Comparison of ENCODE assay signal across 8 mouse cellular contexts in the genomic region with DNA sequence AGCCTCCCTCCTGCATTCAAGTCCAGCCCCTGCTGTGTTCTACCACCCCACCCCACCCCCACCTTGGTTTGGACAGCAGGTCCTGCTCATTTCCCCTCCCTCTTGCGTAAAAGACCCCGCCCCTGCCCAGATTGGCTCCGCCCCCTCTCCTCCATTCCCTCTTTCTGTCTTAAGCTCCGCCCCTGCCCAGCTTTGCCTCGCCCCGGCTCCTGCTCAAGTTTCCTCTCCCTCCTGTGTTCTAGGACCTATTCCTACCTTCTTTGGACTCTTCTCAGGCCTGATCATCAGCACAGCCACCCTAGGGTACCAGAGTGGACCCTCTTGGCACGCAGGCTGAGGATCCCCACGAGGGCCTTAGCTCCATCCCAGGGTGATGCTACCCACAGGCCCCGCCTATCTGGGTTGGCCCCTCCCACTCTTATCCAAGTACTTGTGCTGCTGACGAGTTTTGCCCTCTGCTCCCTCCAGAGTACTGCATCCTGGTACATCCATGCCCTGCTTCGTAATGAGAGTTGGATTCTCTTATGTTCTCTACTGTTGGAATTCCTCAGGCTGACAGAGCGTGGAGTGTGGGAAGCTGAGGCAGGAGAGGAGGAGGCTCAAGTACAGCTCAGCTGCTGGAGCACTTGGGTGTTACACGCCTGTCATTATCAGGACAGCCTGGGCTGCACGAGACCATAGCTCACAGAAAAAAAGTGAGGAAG. TPM values are rescaled to one million over a fixed set of nuclear protein-coding genes. Genes with fewer than 3 reads are reported as not detected.
A peak's percentile ranks its signal among the peaks of the same experiment; 100 is the strongest.
DNase-seq lines count a peak whose midpoint lies in the region; ATAC-seq and TF ChIP-seq lines count a peak whose summit lies in the region.

No protein-coding gene starts in this region.

- peaks cover 8 to 28% of the 10 kb centered on the region in 2 experiments for H3K4me1 ChIP-seq in heart, embryonic 14.5 days (ENCODE audit: control insufficient read depth in 2 of 2, insufficient read depth in 2 of 2, low read length in 2 of 2)
- H3K4me1 ChIP-seq in ES-E14 (ENCODE audit: control insufficient read depth in 2 of 2, insufficient read depth in 2 of 2, low read length in 2 of 2, poor library complexity in 1 of 2) = peaks cover 7 to 22% of the 10 kb centered on the region in 2 experiments
- H3K4me1 ChIP-seq in limb, embryonic 14.5 days (ENCODE audit: control insufficient read depth, insufficient read depth, low read length) = peaks cover 22% of the 10 kb centered on the region
- H3K4me1 ChIP-seq in cerebellum, adult 2 months (ENCODE audit: control insufficient read depth, insufficient read depth, low read length) = peaks cover 16% of the 10 kb centered on the region

- TF ChIP-seq CTCF in cerebellum, adult 2 months (IDR thresholded peaks at IDR 0.05; ENCODE audit: borderline replicate concordance, insufficient read depth, low read depth, low read length) = no peak

- TF ChIP-seq POLR2A in limb, embryonic 14.5 days (IDR thresholded peaks at IDR 0.05; ENCODE audit: borderline replicate concordance, extremely low read depth, insufficient read depth, insufficient read length) = no peak
- no peak for TF ChIP-seq POLR2A in cerebellum, adult 2 months (IDR thresholded peaks at IDR 0.05; ENCODE audit: borderline replicate concordance, insufficient read depth, low read length)

- no peaks in the 10 kb centered on the region for H3K9me3 ChIP-seq in heart, embryonic 14.5 days (ENCODE audit: control insufficient read depth, low read length)
- no peaks in the 10 kb centered on the region for H3K9me3 ChIP-seq in ES-E14 (ENCODE audit: control insufficient read depth, insufficient read depth, low read depth, low read length)
- no peaks in the 10 kb centered on the region for H3K9me3 ChIP-seq in limb, embryonic 14.5 days (ENCODE audit: control insufficient read depth, low read length)

- DNase-seq in heart, postnatal 14 days = no peak
- DNase-seq in ES-E14 (ENCODE audit: low read depth, low spot score) = peak; percentile 96
- peak; percentile 67 for DNase-seq in embryo, embryonic 11 days
- no peak for DNase-seq in limb, embryonic 14.5 days (ENCODE audit: low spot score)
- DNase-seq in retina, postnatal 1 day = peak; percentile 63
- no peak for DNase-seq in layer of hippocampus, adult 18-20 months (ENCODE audit: low spot score in 2 of 2)
- no peak for DNase-seq in cerebellum, adult 2 months

- H3K36me3 ChIP-seq in heart, embryonic 14.5 days (ENCODE audit: control insufficient read depth, insufficient read depth, low read length) = peaks cover 43% of the 10 kb centered on the region
- peaks cover 40% of the 10 kb centered on the region for H3K36me3 ChIP-seq in ES-E14 (ENCODE audit: control insufficient read depth, insufficient read depth, low read length, poor library complexity, severe bottlenecking)
- H3K36me3 ChIP-seq in limb, embryonic 14.5 days (ENCODE audit: control insufficient read depth, insufficient read depth, low read length) = peaks cover 34% of the 10 kb centered on the region

- H3K4me3 ChIP-seq in heart, embryonic 14.5 days (ENCODE audit: control insufficient read depth in 1 of 2, insufficient read depth in 1 of 2, low read depth in 1 of 2, low read length in 2 of 2) = no peak overlapping the region
- H3K4me3 ChIP-seq in ES-E14 (ENCODE audit: insufficient read depth in 1 of 2, low read depth in 1 of 2, low read length in 2 of 2, poor library complexity in 1 of 2, severe bottlenecking in 1 of 2) = peak overlapping the region; percentile 67 to 95
- H3K4me3 ChIP-seq in limb, embryonic 14.5 days (replicated peaks; ENCODE audit: low read length) = no peak overlapping the region
- no peak overlapping the region for H3K4me3 ChIP-seq in cerebellum, adult 2 months (replicated peaks; ENCODE audit: insufficient read depth, low read depth, low read length)

- no peak overlapping the region for H3K9ac ChIP-seq in heart, embryonic 14.5 days (ENCODE audit: low read length)
- peak overlapping the region; percentile 78 for H3K9ac ChIP-seq in ES-E14 (ENCODE audit: insufficient read depth, low read depth, low read length, poor library complexity, severe bottlenecking)
- no peak overlapping the region for H3K9ac ChIP-seq in limb, embryonic 14.5 days (ENCODE audit: low read depth, low read length, severe bottlenecking)

- no peak for ATAC-seq in heart, embryonic 14.5 days (ENCODE audit: insufficient number of reproducible peaks, insufficient read depth, low FRiP score, low read depth)
- no peak for ATAC-seq in limb, embryonic 14.5 days (ENCODE audit: low FRiP score, low read depth)

- 18% methylated on average over 14 of the region's 14 CpGs for WGBS in heart, embryonic 14.5 days
- 16% methylated on average over 14 of the region's 14 CpGs for WGBS in limb, embryonic 14.5 days
- 26% methylated on average over 14 of the region's 14 CpGs for WGBS in cerebellum, adult 2 months

- H3K27me3 ChIP-seq in heart, embryonic 14.5 days (ENCODE audit: control insufficient read depth, insufficient read depth, low read length) = no peaks in the 10 kb centered on the region
- no peaks in the 10 kb centered on the region for H3K27me3 ChIP-seq in limb, embryonic 14.5 days (ENCODE audit: control insufficient read depth, insufficient read depth, low read length)
- no peaks in the 10 kb centered on the region for H3K27me3 ChIP-seq in cerebellum, adult 2 months (ENCODE audit: control insufficient read depth, insufficient read depth, low read length)

- in situ Hi-C loops in ES-E14 (cut with MboI; ENCODE audit: low sequenced_read_pairs in 2 of 2, unreplicated experiment in 2 of 2) = no loop called here

- 0 out of 2 replicates have a peak overlapping the region, but pooled peaks have one; percentile 13 for H3K4me2 ChIP-seq in heart, embryonic 14.5 days (ENCODE audit: low read length)
- 0 out of 2 replicates have a peak overlapping the region, but pooled peaks have one; percentile 3 for H3K4me2 ChIP-seq in limb, embryonic 14.5 days (replicated peaks; ENCODE audit: low read depth, low read length, severe bottlenecking)

- no peak overlapping the region for H3K27ac ChIP-seq in heart, embryonic 14.5 days (replicated peaks in 1 of 2; ENCODE audit: control insufficient read depth in 1 of 2, insufficient read depth in 1 of 2, low read depth in 2 of 2, low read length in 2 of 2)
- peak overlapping the region; percentile 65 for H3K27ac ChIP-seq in ES-E14 (ENCODE audit: insufficient read depth, low read depth, low read length, poor library complexity, severe bottlenecking)
- H3K27ac ChIP-seq in limb, embryonic 14.5 days (replicated peaks; ENCODE audit: low read depth, low read length) = no peak overlapping the region
- H3K27ac ChIP-seq in cerebellum, adult 2 months (ENCODE audit: insufficient read depth, low read length) = no peak overlapping the region

- intact Hi-C loops in heart, postnatal 14 days (cut with DNase I) = no loop called here

TF ChIP-seq in ES-E14, 5 proteins besides CTCF, POLR2A, EP300 and RAD21:
- TF ChIP-seq HCFC1 (IDR thresholded peaks at IDR 0.05; ENCODE audit: borderline replicate concordance, insufficient read depth, low read length) = no peak
- no peak for TF ChIP-seq ZC3H11A (IDR thresholded peaks at IDR 0.05; ENCODE audit: borderline replicate concordance, low read depth, low read length)
- TF ChIP-seq MAFK (IDR thresholded peaks at IDR 0.05; ENCODE audit: insufficient read depth, low read depth, low read length) = no peak
- no peak for TF ChIP-seq ZNF384 (IDR thresholded peaks at IDR 0.05; ENCODE audit: low read depth, low read length)
- TF ChIP-seq CHD2 (IDR thresholded peaks at IDR 0.05; ENCODE audit: low read depth, low read length) = no peak

RNA-seq across cellular contexts. Expression of a gene that starts 1.2 kb away (rescaled TPM):
- 1,567 and 1,751 TPM in 2 replicates for polyA plus RNA-seq in heart, embryonic 14.5 days (2014; fragmentation: Nextera tagmentation; extraction: Ambion mirVana)
- 100 to 1,000 TPM; 717 to 746 TPM for total RNA-seq in heart, postnatal 14 days (2021)
- 3,972 and 4,168 TPM in 2 replicates for total RNA-seq in ES-E14 (2012; rRNA removed)
- 2,428 and 2,960 TPM in 2 replicates for polyA plus RNA-seq in limb, embryonic 14.5 days (2012; rRNA removed)
- polyA plus RNA-seq in limb, embryonic 14.5 days (2014; fragmentation: Nextera tagmentation; extraction: Ambion mirVana) = 2,222 and 2,347 TPM in 2 replicates
- total RNA-seq in layer of hippocampus, adult 18-20 months (2021) = 100 to 1,000 TPM; 414 to 418 TPM
- 1,004 and 1,008 TPM in 2 replicates for polyA plus RNA-seq in cerebellum, adult 2 months (2012; rRNA removed)

RNA-seq across cellular contexts. Expression of a gene that starts 2.4 kb away (rescaled TPM):
- 390 and 398 TPM in 2 replicates for polyA plus RNA-seq in heart, embryonic 14.5 days (2014; fragmentation: Nextera tagmentation; extraction: Ambion mirVana)
- total RNA-seq in heart, postnatal 14 days (2021) = 100 to 1,000 TPM; 347 to 349 TPM
- 236 and 294 TPM in 2 replicates for total RNA-seq in ES-E14 (2012; rRNA removed)
- polyA plus RNA-seq in limb, embryonic 14.5 days (2012; rRNA removed) = 112 and 141 TPM in 2 replicates
- 257 and 294 TPM in 2 replicates for polyA plus RNA-seq in limb, embryonic 14.5 days (2014; fragmentation: Nextera tagmentation; extraction: Ambion mirVana)
- 100 to 1,000 TPM; 143 to 147 TPM for total RNA-seq in layer of hippocampus, adult 18-20 months (2021)
- polyA plus RNA-seq in cerebellum, adult 2 months (2012; rRNA removed) = 154 and 169 TPM in 2 replicates

RNA-seq across cellular contexts. Expression of a gene that starts 14.7 kb away (rescaled TPM):
- 58.6 and 59.0 TPM in 2 replicates for polyA plus RNA-seq in heart, embryonic 14.5 days (2014; fragmentation: Nextera tagmentation; extraction: Ambion mirVana)
- total RNA-seq in heart, postnatal 14 days (2021) = 100 to 1,000 TPM in 1 of 2 experiments, 10 to 100 TPM in 1; 97.3 to 104 TPM
- total RNA-seq in ES-E14 (2012; rRNA removed) = 169 and 222 TPM in 2 replicates
- 76.7 and 79.4 TPM in 2 replicates for polyA plus RNA-seq in limb, embryonic 14.5 days (2012; rRNA removed)
- polyA plus RNA-seq in limb, embryonic 14.5 days (2014; fragmentation: Nextera tagmentation; extraction: Ambion mirVana) = 45.6 and 54.9 TPM in 2 replicates
- total RNA-seq in layer of hippocampus, adult 18-20 months (2021) = 10 to 100 TPM; 60.1 to 61.6 TPM
- 86.0 and 88.7 TPM in 2 replicates for polyA plus RNA-seq in cerebellum, adult 2 months (2012; rRNA removed)

RNA-seq across cellular contexts. Expression of a gene that starts 15.9 kb away (rescaled TPM):
- 0.46 and 0.50 TPM in 2 replicates for polyA plus RNA-seq in heart, embryonic 14.5 days (2014; fragmentation: Nextera tagmentation; extraction: Ambion mirVana)
- not detected for total RNA-seq in heart, postnatal 14 days (2021)
- 1.2 and 1.3 TPM in 2 replicates for total RNA-seq in ES-E14 (2012; rRNA removed)
- polyA plus RNA-seq in limb, embryonic 14.5 days (2012; rRNA removed) = 1.0 TPM in 2 replicates
- polyA plus RNA-seq in limb, embryonic 14.5 days (2014; fragmentation: Nextera tagmentation; extraction: Ambion mirVana) = 0.48 and 0.58 TPM in 2 replicates
- total RNA-seq in layer of hippocampus, adult 18-20 months (2021) = 1 to 10 TPM; 1.1 to 1.3 TPM
- 1.2 and 1.4 TPM in 2 replicates for polyA plus RNA-seq in cerebellum, adult 2 months (2012; rRNA removed)

RNA-seq across cellular contexts. Expression of a gene that starts 27.4 kb away (rescaled TPM):
- 52.9 and 58.9 TPM in 2 replicates for polyA plus RNA-seq in heart, embryonic 14.5 days (2014; fragmentation: Nextera tagmentation; extraction: Ambion mirVana)
- total RNA-seq in heart, postnatal 14 days (2021) = 10 to 100 TPM; 78.1 to 88.8 TPM
- 116 and 127 TPM in 2 replicates for total RNA-seq in ES-E14 (2012; rRNA removed)
- 157 and 169 TPM in 2 replicates for polyA plus RNA-seq in limb, embryonic 14.5 days (2012; rRNA removed)
- polyA plus RNA-seq in limb, embryonic 14.5 days (2014; fragmentation: Nextera tagmentation; extraction: Ambion mirVana) = 71.8 and 83.6 TPM in 2 replicates
- total RNA-seq in layer of hippocampus, adult 18-20 months (2021) = 100 to 1,000 TPM; 162 to 163 TPM
- polyA plus RNA-seq in cerebellum, adult 2 months (2012; rRNA removed) = 139 and 141 TPM in 2 replicates

Comparison
In these comparisons a context has a peak if more than half of its experiments do, and no peak if none do; other contexts are left out.
1. H3K4me3 ChIP-seq: peak in ES-E14 (2 of 2); none in heart, embryonic 14.5 days (0 of 2), limb, embryonic 14.5 days (single experiment) and cerebellum, adult 2 months (single experiment).
2. DNase-seq: peak in ES-E14 (single experiment), embryo, embryonic 11 days (single experiment) and retina, postnatal 1 day (single experiment); none in heart, postnatal 14 days (0 of 2), limb, embryonic 14.5 days (single experiment), layer of hippocampus, adult 18-20 months (0 of 2) and cerebellum, adult 2 months (0 of 2).